Mouse (Mus musculus): ENCODE results near the gene Sdr42e1. TPM values are rescaled to one million over a fixed set of nuclear protein-coding genes. Genes with fewer than 3 reads are reported as not detected.

The Sdr42e1 gene
- polyA plus RNA-seq (2015; fragmentation: Nextera tagmentation; extraction: Ambion mirVana): 0.85 and 1.2 TPM in 2 replicates

DNA sequence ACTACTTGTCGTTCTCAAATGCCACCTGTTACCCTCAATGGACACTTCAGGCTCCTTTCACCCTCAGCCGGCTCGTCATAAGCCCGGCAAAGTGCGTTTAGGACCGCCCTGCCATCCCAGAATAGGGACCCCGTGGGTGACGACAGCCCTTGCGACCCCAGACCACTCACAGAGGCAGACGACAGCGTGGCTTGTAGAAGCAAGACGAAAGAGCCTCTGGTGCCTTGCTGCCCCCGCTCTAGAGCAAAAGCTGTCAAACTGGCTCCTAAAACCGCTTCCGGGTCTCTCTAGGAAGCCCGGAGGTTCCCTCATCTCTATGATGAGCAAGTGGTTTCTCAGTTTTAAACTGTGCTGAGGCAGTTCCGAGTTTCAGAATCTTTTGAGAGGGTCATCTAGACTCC, at the start of gene Sdr42e1:
Gene Sdr42e1, minus strand, starts transcription at position 260 of the 401 bp plus-strand sequence.
- Histone ChIP-seq H3K27ac (ENCODE audit: low read length) (no peak within 1 kb of the TSS), H3K4me3 (ENCODE audit: low read length) (peak within 1 kb of the TSS; percentile 73), H3K9ac (ENCODE audit: low read length) (peak within 1 kb of the TSS; percentile 81), H3K36me3 (ENCODE audit: control insufficient read depth, insufficient read depth) (no peaks in the 10 kb centered on the region), H3K4me1 (ENCODE audit: control insufficient read depth, insufficient read depth, low read length) (no peaks in the 10 kb centered on the region; the same call in 1 of the 2 replicates), H3K27me3 (ENCODE audit: control insufficient read depth, insufficient read depth, low read length) (peaks cover 7% of the 10 kb centered on the region), H3K9me3 (replicated peaks; ENCODE audit: control insufficient read depth, low read length) (no peaks in the 10 kb centered on the region), H3K4me2 (ENCODE audit: low read depth, low read length) (peak within 1 kb of the TSS; percentile 65)
- WGBS: 9% methylated on average over 17 of the region's 17 CpGs
- ATAC-seq (replicated peaks; ENCODE audit: extremely low read depth, insufficient read depth, low FRiP score): no peak

DNA sequence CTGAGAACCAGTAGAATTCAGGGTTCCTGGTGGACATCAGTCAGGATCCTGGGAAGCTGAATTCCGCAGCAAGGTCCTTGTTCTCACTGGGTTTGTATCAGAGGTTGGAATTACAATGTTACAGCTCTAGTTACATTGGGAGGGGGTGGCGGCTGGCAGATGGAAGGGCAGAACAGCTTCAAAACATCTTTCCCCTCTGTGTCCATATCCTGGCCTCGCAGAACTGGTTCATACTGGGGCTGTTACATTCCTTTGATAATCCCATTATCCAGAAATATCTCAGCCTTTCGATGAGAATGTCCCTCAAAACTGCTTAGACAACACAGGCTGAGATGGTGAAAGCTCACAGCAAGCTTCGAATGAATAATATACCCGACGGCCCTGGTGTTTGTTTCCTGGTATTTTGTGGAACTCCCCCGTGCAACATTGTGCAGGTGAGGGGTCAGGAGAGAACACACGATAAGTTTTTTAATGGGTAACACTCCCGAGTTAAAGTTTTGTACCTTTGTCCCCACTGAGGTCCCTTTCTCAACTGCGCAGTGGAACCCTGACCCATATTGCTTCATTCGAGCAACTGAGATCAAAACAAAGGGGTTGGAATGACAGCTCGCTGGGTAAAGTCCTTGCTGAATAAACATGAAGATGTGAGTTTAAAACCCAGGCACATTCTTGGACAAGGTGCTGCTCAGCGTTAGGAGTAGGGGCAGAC, 44.8 kb upstream of the Sdr42e1 start:
- Histone ChIP-seq H3K4me3 (ENCODE audit: low read length) (no peak overlapping the region), H3K4me1 (ENCODE audit: control insufficient read depth, insufficient read depth, low read length) (no peaks in the 10 kb centered on the region), H3K4me2 (ENCODE audit: low read depth, low read length) (no peak overlapping the region), H3K27ac (ENCODE audit: low read length) (no peak overlapping the region), H3K9ac (ENCODE audit: low read length) (no peak overlapping the region), H3K27me3 (ENCODE audit: control insufficient read depth, insufficient read depth, low read length) (no peaks in the 10 kb centered on the region), H3K9me3 (replicated peaks; ENCODE audit: control insufficient read depth, low read length) (0 out of 2 replicates have a peak, but pooled peaks cover 4% of the 10 kb centered on the region), H3K36me3 (ENCODE audit: control insufficient read depth, insufficient read depth) (no peaks in the 10 kb centered on the region)
- ATAC-seq (replicated peaks; ENCODE audit: extremely low read depth, insufficient read depth, low FRiP score): no peak
- 66% methylated on average over 14 of the region's 14 CpGs for WGBS

DNA sequence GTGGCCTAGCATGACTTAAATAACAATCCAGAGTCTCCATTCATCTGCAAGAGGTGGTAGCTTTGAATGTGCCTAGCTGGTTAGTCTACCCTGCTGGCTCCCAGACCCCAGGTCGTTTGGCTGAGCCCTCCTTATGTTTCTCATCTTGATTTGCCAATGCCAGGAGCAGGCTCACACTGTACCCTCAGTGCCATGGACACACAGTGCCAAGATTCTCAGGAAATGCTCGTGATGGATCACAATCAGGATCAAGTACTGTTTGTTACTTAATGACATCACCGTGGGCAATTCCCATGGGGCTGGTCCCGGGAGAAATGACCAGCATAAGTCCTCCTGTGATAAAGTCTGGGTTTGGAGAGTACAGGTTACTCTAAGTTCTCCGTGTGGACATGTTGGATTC, 42.4 kb upstream of the Sdr42e1 start:
- H3K27me3 ChIP-seq (ENCODE audit: control insufficient read depth, insufficient read depth, low read length): no peaks in the 10 kb centered on the region
- no peaks in the 10 kb centered on the region for H3K9me3 ChIP-seq (replicated peaks; ENCODE audit: control insufficient read depth, low read length)
- H3K27ac ChIP-seq (ENCODE audit: low read length): no peak overlapping the region
- 65% methylated on average over 5 of the region's 5 CpGs for WGBS
- H3K9ac ChIP-seq (ENCODE audit: low read length): no peak overlapping the region
- no peak overlapping the region for H3K4me3 ChIP-seq (ENCODE audit: low read length)
- no peak overlapping the region for H3K4me2 ChIP-seq (ENCODE audit: low read depth, low read length)
- H3K36me3 ChIP-seq (ENCODE audit: control insufficient read depth, insufficient read depth): no peaks in the 10 kb centered on the region
- H3K4me1 ChIP-seq (ENCODE audit: control insufficient read depth, insufficient read depth, low read length): no peaks in the 10 kb centered on the region
- no peak for ATAC-seq (replicated peaks; ENCODE audit: extremely low read depth, insufficient read depth, low FRiP score)

DNA sequence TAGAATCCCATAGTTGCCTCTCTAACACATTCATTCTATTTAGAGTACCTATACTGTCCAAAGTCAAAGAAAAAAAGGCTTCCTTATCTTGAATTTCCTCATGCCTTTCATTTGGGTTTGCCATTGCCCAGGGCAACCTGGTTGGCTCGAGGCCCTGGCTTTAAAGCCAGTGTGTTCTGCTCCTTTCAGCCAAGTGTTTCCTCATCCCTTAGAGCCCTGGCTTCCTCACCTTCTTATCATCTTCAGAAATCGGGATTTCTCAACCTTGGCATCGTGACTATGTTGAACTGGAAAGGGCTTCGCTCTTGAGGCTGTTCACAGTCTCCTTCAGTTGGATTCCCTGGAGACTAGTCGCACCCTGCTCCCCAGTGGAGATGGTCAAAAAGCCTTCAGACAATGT, 41.1 kb upstream of the Sdr42e1 start:
- Histone ChIP-seq H3K36me3 (ENCODE audit: control insufficient read depth, insufficient read depth) (no peaks in the 10 kb centered on the region), H3K4me2 (ENCODE audit: low read depth, low read length) (no peak overlapping the region), H3K9ac (ENCODE audit: low read length) (no peak overlapping the region), H3K27ac (ENCODE audit: low read length) (no peak overlapping the region), H3K4me1 (ENCODE audit: control insufficient read depth, insufficient read depth, low read length) (no peaks in the 10 kb centered on the region), H3K9me3 (replicated peaks; ENCODE audit: control insufficient read depth, low read length) (no peaks in the 10 kb centered on the region), H3K4me3 (ENCODE audit: low read length) (no peak overlapping the region), H3K27me3 (ENCODE audit: control insufficient read depth, insufficient read depth, low read length) (no peaks in the 10 kb centered on the region)
- no peak for ATAC-seq (replicated peaks; ENCODE audit: extremely low read depth, insufficient read depth, low FRiP score)
- 79% methylated on average over 5 of the region's 5 CpGs for WGBS

DNA sequence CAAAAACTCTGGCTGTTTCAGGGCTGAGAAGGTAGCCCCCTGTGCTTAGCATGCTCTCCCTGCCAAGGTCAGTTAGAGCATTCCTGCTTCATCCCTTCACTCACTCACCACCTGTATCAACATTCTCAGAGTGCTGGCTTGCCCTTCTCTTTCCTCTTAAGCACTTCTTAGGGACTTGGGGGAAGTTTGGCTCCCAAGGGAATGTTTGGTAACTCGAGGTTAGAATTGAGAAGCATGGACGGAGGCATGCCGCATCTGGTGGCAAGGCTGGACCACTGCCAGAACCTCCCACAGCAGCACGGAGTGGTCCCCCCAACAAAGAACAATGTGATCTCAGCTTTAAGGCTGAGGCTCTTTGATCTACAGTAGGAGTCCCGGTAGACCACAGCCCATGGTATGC, 38.7 kb upstream of the Sdr42e1 start:
- 32% methylated on average over 5 of the region's 5 CpGs for WGBS
- no peak overlapping the region for H3K9ac ChIP-seq (ENCODE audit: low read length)

DNA sequence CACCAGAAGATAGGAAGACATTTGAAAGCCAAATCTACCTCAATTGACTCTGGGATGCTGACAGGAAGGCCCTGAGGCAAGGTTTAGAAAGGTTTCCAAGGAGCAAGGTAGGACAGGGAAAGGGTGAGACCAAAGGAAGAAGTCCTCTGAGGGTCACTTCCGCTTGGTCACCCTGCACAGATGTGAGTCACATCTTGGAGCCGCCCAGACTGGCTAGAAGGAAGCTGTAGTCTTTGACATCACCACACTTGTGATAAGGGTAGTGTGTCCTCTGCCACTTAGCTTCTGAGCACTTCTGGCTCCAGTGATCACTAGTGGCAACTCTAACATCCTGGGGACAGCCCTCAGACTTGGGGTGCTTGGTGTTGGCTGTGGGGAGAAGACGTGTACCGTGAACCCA, 32.7 kb upstream of the Sdr42e1 start:
- H3K9ac ChIP-seq (ENCODE audit: low read length): no peak overlapping the region

More for the DNA sequence above, 38.7 kb upstream of the Sdr42e1 start:
- no peak overlapping the region for H3K27ac ChIP-seq (ENCODE audit: low read length)
- ATAC-seq (replicated peaks; ENCODE audit: extremely low read depth, insufficient read depth, low FRiP score): no peak
- no peak overlapping the region for H3K4me2 ChIP-seq (ENCODE audit: low read depth, low read length)
- no peaks in the 10 kb centered on the region for H3K9me3 ChIP-seq (replicated peaks; ENCODE audit: control insufficient read depth, low read length)
- H3K4me1 ChIP-seq (ENCODE audit: control insufficient read depth, insufficient read depth, low read length): no peaks in the 10 kb centered on the region
- H3K27me3 ChIP-seq (ENCODE audit: control insufficient read depth, insufficient read depth, low read length): no peaks in the 10 kb centered on the region
- H3K36me3 ChIP-seq (ENCODE audit: control insufficient read depth, insufficient read depth): no peaks in the 10 kb centered on the region
- H3K4me3 ChIP-seq (ENCODE audit: low read length): no peak overlapping the region

DNA sequence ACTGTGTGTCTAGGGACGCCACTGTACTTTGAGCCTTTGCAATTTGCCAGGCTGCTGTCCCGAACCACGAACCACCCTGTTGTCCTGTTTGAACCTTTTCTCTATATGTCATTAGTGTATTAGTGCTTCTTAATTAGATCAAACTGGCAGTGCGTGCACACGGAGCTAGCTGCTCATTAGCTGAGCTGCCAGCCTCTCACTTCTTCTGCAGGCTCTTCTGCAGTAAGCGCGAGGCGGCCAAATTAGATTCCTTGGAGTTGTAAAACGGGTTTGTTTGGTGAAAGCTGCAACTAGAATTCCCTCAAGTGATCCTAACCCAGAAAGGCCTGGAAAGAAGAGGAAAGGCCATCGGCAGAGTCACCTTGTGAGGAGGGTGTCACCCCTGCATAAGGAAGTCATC, 29.2 kb upstream of the Sdr42e1 start:
- ATAC-seq (replicated peaks; ENCODE audit: extremely low read depth, insufficient read depth, low FRiP score): no peak
- no peak overlapping the region for H3K4me3 ChIP-seq (ENCODE audit: low read length)
- H3K4me1 ChIP-seq (ENCODE audit: control insufficient read depth, insufficient read depth, low read length): no peaks in the 10 kb centered on the region
- H3K27me3 ChIP-seq (ENCODE audit: control insufficient read depth, insufficient read depth, low read length): no peaks in the 10 kb centered on the region
- no peak overlapping the region for H3K4me2 ChIP-seq (ENCODE audit: low read depth, low read length)
- no peak overlapping the region for H3K9ac ChIP-seq (ENCODE audit: low read length)
- H3K27ac ChIP-seq (ENCODE audit: low read length): no peak overlapping the region
- H3K36me3 ChIP-seq (ENCODE audit: control insufficient read depth, insufficient read depth): no peaks in the 10 kb centered on the region
- no peaks in the 10 kb centered on the region for H3K9me3 ChIP-seq (replicated peaks; ENCODE audit: control insufficient read depth, low read length)
- WGBS: 78% methylated on average over 10 of the region's 10 CpGs

More for the DNA sequence above, 32.7 kb upstream of the Sdr42e1 start:
- H3K27ac ChIP-seq (ENCODE audit: low read length): no peak overlapping the region
- no peaks in the 10 kb centered on the region for H3K4me1 ChIP-seq (ENCODE audit: control insufficient read depth, insufficient read depth, low read length)
- H3K4me2 ChIP-seq (ENCODE audit: low read depth, low read length): no peak overlapping the region
- WGBS: 69% methylated on average over 4 of the region's 4 CpGs
- H3K36me3 ChIP-seq (ENCODE audit: control insufficient read depth, insufficient read depth): no peaks in the 10 kb centered on the region
- H3K4me3 ChIP-seq (ENCODE audit: low read length): no peak overlapping the region
- no peaks in the 10 kb centered on the region for H3K27me3 ChIP-seq (ENCODE audit: control insufficient read depth, insufficient read depth, low read length)
- H3K9me3 ChIP-seq (replicated peaks; ENCODE audit: control insufficient read depth, low read length): no peaks in the 10 kb centered on the region
- ATAC-seq (replicated peaks; ENCODE audit: extremely low read depth, insufficient read depth, low FRiP score): no peak

DNA sequence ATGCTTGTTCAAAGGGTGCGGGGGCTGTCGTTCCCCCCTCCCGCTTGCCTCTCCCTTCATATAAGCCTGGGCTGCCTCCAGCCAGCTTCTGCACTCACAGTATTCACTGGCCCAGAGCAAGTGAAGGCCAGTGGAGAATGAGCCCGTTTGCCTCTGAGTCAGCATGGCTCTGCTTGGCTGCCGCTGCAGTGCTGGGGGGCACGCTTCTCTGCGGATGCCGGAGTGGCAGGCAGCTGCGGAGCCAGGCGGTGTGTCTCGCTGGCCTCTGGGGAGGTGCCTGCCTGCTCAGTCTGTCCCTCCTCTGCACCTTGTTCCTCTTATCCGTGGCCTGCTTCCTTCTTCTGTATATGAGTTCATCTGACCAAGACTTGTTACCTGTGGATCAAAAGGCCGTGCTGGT, 28.4 kb upstream of the Sdr42e1 start, which contains the start of gene Hsd17b2:
Gene Hsd17b2, plus strand, starts transcription at position 46 of the 400 bp plus-strand sequence.
- Histone ChIP-seq H3K4me3 (ENCODE audit: low read length) (no peak within 1 kb of the TSS), H3K27ac (ENCODE audit: low read length) (no peak within 1 kb of the TSS), H3K4me1 (ENCODE audit: control insufficient read depth, insufficient read depth, low read length) (no peaks in the 10 kb centered on the region), H3K27me3 (ENCODE audit: control insufficient read depth, insufficient read depth, low read length) (no peaks in the 10 kb centered on the region), H3K36me3 (ENCODE audit: control insufficient read depth, insufficient read depth) (no peaks in the 10 kb centered on the region), H3K4me2 (ENCODE audit: low read depth, low read length) (no peak within 1 kb of the TSS), H3K9me3 (replicated peaks; ENCODE audit: control insufficient read depth, low read length) (no peaks in the 10 kb centered on the region), H3K9ac (ENCODE audit: low read length) (no peak within 1 kb of the TSS)
- ATAC-seq (replicated peaks; ENCODE audit: extremely low read depth, insufficient read depth, low FRiP score): no peak
- 55% methylated on average over 13 of the region's 13 CpGs for WGBS

DNA sequence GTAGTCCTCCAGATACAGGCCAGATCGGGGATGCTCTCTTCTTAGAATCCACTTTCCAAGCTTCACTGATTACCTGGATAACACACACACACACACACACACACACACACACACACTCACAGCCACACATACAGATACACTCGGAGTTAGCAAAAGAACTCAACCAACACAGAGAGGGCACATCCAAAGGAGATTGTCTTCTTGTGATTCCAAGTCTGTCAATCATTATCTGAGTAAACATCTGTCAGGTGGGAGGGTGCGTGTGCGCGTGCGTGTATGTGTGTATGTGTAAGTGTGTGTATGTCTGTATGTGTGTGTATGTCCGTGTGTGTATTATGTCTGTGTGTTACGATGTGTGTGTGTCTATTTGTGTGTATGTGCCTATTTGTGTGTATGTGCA, 27.8 kb upstream of the Sdr42e1 start:
- H3K4me2 ChIP-seq (ENCODE audit: low read depth, low read length): no peak overlapping the region
- no peak overlapping the region for H3K4me3 ChIP-seq (ENCODE audit: low read length)
- no peaks in the 10 kb centered on the region for H3K27me3 ChIP-seq (ENCODE audit: control insufficient read depth, insufficient read depth, low read length)
- no peak for ATAC-seq (replicated peaks; ENCODE audit: extremely low read depth, insufficient read depth, low FRiP score)
- no peak overlapping the region for H3K27ac ChIP-seq (ENCODE audit: low read length)
- no peaks in the 10 kb centered on the region for H3K4me1 ChIP-seq (ENCODE audit: control insufficient read depth, insufficient read depth, low read length)
- H3K9me3 ChIP-seq (replicated peaks; ENCODE audit: control insufficient read depth, low read length): no peaks in the 10 kb centered on the region
- no peaks in the 10 kb centered on the region for H3K36me3 ChIP-seq (ENCODE audit: control insufficient read depth, insufficient read depth)
- 87% methylated on average over 8 of the region's 8 CpGs for WGBS
- no peak overlapping the region for H3K9ac ChIP-seq (ENCODE audit: low read length)

All from heart, embryonic 16.5 days (tissue).